Mouse (Mus musculus): ENCODE data around the gene Spon1. TPM values are rescaled to one million over a fixed set of nuclear protein-coding genes. Genes with fewer than 3 reads are reported as not detected.
A peak's percentile ranks its signal among the peaks of the same experiment; 100 is the strongest.

Spon1 gene
- polyA plus RNA-seq, 1 experiment from 2014 or later: 62.0 TPM

DNA sequence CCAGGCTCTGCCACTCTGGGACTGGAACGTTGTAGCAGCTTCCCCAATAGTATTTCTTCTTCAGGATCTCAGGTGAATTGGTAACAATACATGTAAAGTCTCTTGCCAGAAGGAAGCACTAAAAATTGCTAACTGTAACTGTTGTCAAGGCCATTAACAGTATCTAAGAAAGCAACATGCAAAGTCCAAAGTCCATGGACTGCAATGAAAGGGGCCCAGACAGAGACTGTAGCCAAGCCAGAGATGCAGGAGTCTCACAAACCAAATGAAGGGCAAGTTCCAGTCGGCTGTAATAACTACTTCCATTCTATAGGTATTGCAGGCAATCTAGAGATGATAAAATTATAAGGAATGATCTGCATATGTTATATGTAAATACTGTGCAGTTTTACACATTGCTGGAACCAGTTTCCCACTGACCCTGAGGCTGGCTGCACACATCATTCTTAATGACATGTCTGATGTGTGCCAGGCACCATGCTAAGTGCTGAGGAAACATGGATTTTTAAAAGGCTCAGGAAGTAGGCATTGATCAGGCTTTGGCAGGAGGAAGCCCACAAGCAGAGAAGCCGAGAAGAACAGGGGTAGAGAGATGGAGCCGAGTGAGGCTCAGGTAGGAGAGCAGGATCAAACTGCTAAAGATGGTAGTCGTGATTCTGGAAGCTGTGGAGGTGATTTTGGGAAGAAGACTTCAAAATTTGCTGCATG, 59.9 kb downstream of the Spon1 start:
- Histone ChIP-seq H3K4me3 (no peak overlapping the region), H3K27me3 (ENCODE audit: insufficient read depth, poor library complexity, severe bottlenecking) (no peaks in the 10 kb centered on the region), H3K27ac (peak overlapping the region; percentile 59), H3K4me1 (peaks cover 81% of the 10 kb centered on the region), H3K36me3 (no peaks in the 10 kb centered on the region), H3K9me3 (no peaks in the 10 kb centered on the region)
- DNase-seq (ENCODE audit: low spot score): no peak
- WGBS: 51% methylated on average over 5 of the region's 5 CpGs

DNA sequence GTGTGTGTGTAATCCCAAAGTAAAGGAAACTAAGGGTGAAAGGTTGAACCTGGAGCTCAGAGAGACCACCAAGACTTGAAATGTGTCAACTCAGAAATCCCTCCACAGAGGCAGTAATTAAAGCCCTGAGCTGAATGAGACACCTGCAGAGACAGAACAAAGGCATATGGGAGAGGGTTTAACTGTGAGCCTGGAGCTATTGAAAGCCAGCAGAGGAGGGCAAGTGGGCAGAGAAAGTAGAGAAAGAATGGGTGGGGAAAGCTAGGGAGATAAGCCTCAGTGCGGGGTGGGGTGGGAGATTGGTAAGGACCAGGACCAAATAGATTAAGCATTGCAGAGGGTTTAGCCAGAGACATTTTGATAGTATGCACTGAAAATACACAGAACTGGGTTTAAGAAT, 60.7 kb downstream of the Spon1 start:
- WGBS: 11% methylated on average over 1 of the region's 1 CpGs
- Histone ChIP-seq H3K27ac (peak overlapping the region; percentile 37; the same call in 1 of the 2 replicates), H3K27me3 (ENCODE audit: insufficient read depth, poor library complexity, severe bottlenecking) (no peaks in the 10 kb centered on the region), H3K4me3 (no peak overlapping the region), H3K9me3 (no peaks in the 10 kb centered on the region), H3K36me3 (no peaks in the 10 kb centered on the region), H3K4me1 (peaks cover 75% of the 10 kb centered on the region)
- no peak for DNase-seq (ENCODE audit: low spot score)

DNA sequence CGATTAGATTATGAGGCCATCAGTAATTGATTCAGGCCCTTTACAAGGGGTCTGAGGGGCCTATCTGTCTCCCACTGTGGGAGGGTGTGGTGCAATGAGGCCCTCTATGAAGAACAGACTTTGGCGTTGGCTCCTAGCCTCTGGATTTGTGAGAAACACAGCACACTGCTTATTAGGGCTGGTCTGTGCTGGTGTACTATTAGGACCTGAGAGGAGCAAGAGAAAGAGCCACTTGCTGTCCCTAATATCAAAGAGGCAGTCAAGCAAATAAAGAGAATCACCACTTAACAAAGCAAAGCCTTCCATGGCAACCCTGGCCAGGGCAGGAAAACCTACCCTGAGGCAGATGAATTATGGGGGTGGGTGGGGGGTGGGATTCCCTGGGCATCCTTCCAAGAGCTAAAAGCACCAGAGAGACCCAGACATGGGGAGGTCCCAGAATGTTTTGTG, 62.3 kb downstream of the Spon1 start:
- Histone ChIP-seq H3K36me3 (peaks cover 2% of the 10 kb centered on the region; the same call in 1 of the 2 replicates), H3K27ac (peak overlapping the region; percentile 47; the same call in 1 of the 2 replicates)

DNA sequence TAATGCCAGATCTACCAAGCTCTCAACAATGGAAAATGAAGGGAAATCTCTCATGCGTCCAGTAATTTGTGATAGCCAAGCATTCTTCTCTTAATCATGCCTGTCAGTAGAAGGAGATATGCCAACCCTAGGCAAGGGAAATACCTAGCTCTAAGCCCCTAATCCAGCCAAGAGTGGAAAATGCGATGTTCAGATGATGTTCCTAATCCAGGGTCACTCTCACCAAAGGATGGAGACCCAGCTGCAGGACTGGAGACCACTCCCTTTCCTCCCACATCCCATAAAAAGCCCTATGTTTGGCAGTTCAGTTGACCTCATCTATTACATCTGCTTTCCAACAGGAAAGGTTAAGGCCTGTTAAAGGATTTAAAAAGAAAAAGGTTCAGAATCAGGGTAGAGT, 62.8 kb downstream of the Spon1 start:
- Histone ChIP-seq H3K4me1 (peaks cover 63% of the 10 kb centered on the region), H3K27me3 (ENCODE audit: insufficient read depth, poor library complexity, severe bottlenecking) (no peaks in the 10 kb centered on the region), H3K27ac (no peak overlapping the region), H3K36me3 (peaks cover 5% of the 10 kb centered on the region; the same call in 1 of the 2 replicates), H3K4me3 (no peak overlapping the region), H3K9me3 (no peaks in the 10 kb centered on the region)
- DNase-seq (ENCODE audit: low spot score): no peak
- 65% methylated on average over 2 of the region's 2 CpGs for WGBS

More for the DNA sequence above, 62.3 kb downstream of the Spon1 start:
- no peak for DNase-seq (ENCODE audit: low spot score)
- H3K9me3 ChIP-seq: no peaks in the 10 kb centered on the region
- no peak overlapping the region for H3K4me3 ChIP-seq
- 48% methylated on average over 2 of the region's 2 CpGs for WGBS
- H3K4me1 ChIP-seq: peaks cover 68% of the 10 kb centered on the region
- no peaks in the 10 kb centered on the region for H3K27me3 ChIP-seq (ENCODE audit: insufficient read depth, poor library complexity, severe bottlenecking)

DNA sequence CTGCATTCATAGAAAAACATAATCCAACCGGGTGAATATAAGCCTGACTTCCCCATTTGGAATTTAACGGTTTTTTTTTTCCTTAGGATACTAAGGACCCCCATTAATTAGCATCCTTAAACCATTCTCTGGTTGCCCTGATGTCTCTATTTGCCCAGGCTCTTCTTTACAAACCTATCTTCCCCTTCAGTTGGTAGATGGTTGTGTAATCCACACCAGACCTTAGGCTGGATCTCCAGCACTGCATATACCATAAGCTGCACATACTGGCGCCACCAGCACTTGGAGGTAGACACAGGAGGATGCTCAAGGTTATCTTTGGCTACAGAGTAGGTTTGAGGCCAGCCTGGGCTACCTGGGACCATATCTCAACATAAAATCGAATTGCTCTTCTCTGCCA, 71.4 kb downstream of the Spon1 start:
- no peak overlapping the region for H3K27ac ChIP-seq
- no peaks in the 10 kb centered on the region for H3K27me3 ChIP-seq (ENCODE audit: insufficient read depth, poor library complexity, severe bottlenecking)
- no peak overlapping the region for H3K4me3 ChIP-seq
- DNase-seq (ENCODE audit: low spot score): no peak
- WGBS: 84% methylated on average over 4 of the region's 4 CpGs
- H3K9me3 ChIP-seq: no peaks in the 10 kb centered on the region
- H3K36me3 ChIP-seq: peaks cover 9% of the 10 kb centered on the region; the same call in 1 of the 2 replicates
- no peaks in the 10 kb centered on the region for H3K4me1 ChIP-seq

DNA sequence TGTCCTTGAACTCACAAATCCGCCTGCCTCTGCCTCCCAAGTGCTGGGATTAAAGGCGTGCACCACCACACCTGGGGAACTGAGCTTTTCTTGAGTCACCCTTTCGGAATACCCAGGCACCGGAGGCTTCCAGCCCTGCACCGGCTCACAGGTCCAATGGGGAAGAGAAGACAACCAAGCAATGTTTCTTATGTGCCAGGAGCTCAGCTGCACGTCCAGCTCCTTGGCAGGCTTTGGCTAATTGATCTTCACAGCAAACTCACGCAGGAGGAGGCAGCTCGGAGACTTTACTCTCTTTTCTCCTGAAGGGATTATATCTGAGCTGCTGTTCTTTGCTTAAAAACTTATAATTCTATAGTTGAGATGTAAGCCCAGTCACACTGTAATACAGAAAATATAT, 73.6 kb downstream of the Spon1 start:
- Histone ChIP-seq H3K4me3 (no peak overlapping the region), H3K4me1 (peaks cover 6% of the 10 kb centered on the region), H3K27ac (no peak overlapping the region), H3K36me3 (peaks cover 4% of the 10 kb centered on the region; the same call in 1 of the 2 replicates), H3K9me3 (no peaks in the 10 kb centered on the region), H3K27me3 (ENCODE audit: insufficient read depth, poor library complexity, severe bottlenecking) (no peaks in the 10 kb centered on the region)
- 83% methylated on average over 8 of the region's 8 CpGs for WGBS
- DNase-seq (ENCODE audit: low spot score): no peak

DNA sequence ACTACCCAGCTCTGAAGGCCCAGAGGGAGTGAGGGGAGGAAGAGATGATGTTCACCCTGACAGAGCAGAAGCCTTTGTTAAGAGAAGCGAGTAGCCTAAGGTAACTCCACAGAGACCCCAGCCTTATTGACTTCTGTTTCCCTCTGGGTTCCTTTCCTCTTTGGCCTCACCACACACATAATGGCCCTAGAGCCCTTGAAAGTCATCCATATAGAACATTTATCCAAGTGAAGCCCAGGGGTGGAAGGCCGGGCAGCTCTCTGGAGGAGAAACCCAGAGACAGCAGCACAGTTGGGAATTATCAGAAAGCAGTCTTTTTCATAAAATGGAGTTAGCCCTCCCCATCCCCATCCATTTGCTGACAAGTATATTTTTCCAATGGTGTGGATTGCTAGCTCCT, 75.7 kb downstream of the Spon1 start:
- 73% methylated on average over 2 of the region's 2 CpGs for WGBS
- Histone ChIP-seq H3K4me1 (peaks cover 16% of the 10 kb centered on the region), H3K9me3 (no peaks in the 10 kb centered on the region), H3K27ac (0 out of 2 replicates have a peak overlapping the region, but pooled peaks have one; percentile 3), H3K36me3 (peaks cover 4% of the 10 kb centered on the region; the same call in 1 of the 2 replicates), H3K27me3 (ENCODE audit: insufficient read depth, poor library complexity, severe bottlenecking) (no peaks in the 10 kb centered on the region), H3K4me3 (no peak overlapping the region)
- no peak for DNase-seq (ENCODE audit: low spot score)

DNA sequence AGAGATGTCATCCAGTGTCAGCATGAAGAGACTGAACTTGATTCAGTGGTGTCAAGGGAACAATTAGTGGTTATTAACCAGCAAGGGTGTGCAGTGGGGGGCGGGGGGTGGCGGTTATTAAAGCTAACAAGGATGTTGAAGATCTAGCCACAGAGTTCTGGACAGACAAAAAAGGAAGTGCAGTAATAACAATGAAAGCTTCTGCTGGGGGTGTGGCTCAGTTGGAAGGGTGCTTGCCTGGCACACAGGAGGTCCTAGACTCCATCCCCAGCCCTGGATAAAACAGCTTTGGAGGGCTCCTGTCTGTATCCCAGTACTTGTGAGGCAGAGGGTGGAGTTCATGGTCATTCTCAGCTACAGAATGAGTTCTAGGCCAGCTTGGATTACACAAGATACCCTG, 77.4 kb downstream of the Spon1 start:
- Histone ChIP-seq H3K4me1 (peaks cover 25% of the 10 kb centered on the region), H3K4me3 (no peak overlapping the region), H3K9me3 (no peaks in the 10 kb centered on the region), H3K27ac (no peak overlapping the region), H3K27me3 (ENCODE audit: insufficient read depth, poor library complexity, severe bottlenecking) (no peaks in the 10 kb centered on the region), H3K36me3 (no peaks in the 10 kb centered on the region)
- no peak for DNase-seq (ENCODE audit: low spot score)
- 94% methylated on average over 2 of the region's 2 CpGs for WGBS

DNA sequence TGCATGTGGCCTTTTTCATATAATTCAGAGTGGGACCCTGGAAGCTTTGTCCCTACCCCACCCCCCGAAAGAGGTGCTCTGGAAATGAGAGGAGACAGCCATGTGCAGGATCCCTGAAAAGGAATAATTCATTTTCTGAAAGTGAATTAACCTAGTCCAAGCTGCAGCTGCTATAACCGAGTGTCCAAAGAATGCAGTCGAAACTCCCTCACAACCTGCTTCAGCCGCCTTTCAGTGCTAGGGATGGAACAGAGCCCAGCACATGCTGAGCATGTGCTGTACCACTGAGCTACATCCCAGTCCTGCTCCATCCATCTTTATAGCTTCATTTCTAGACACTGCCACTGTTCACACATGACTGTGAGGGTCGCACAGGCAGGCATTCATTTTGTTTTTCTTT, 79.4 kb downstream of the Spon1 start:
- Histone ChIP-seq H3K4me3 (no peak overlapping the region), H3K27me3 (ENCODE audit: insufficient read depth, poor library complexity, severe bottlenecking) (no peaks in the 10 kb centered on the region), H3K9me3 (no peaks in the 10 kb centered on the region), H3K27ac (no peak overlapping the region), H3K36me3 (no peaks in the 10 kb centered on the region), H3K4me1 (peaks cover 25% of the 10 kb centered on the region)
- DNase-seq (ENCODE audit: low spot score): no peak
- WGBS: 76% methylated on average over 5 of the region's 5 CpGs

DNA sequence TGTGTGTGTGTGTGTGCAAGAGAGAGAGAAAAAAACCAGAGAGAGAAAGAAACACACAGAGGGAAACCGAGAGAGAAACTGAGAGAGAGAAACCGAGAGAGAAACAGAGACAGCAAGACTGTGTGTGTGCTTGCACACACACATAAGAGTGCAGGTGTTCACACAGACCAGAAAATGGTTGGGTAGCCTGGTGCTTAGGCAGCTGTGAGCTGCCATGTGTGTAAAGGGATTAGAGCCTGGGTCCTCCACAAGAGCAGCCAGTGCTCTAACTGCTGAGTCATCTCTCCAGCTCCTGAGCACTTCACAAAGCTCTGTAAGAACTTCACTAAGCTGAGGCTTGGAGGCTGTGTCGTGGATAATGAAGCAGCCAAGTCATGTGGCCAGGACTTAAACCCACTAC, 80.8 kb downstream of the Spon1 start:
- Histone ChIP-seq H3K4me3 (no peak overlapping the region), H3K36me3 (no peaks in the 10 kb centered on the region), H3K9me3 (no peaks in the 10 kb centered on the region), H3K4me1 (peaks cover 25% of the 10 kb centered on the region), H3K27ac (no peak overlapping the region), H3K27me3 (ENCODE audit: insufficient read depth, poor library complexity, severe bottlenecking) (no peaks in the 10 kb centered on the region)
- WGBS: 62% methylated on average over 3 of the region's 3 CpGs
- DNase-seq (ENCODE audit: low spot score): no peak

DNA sequence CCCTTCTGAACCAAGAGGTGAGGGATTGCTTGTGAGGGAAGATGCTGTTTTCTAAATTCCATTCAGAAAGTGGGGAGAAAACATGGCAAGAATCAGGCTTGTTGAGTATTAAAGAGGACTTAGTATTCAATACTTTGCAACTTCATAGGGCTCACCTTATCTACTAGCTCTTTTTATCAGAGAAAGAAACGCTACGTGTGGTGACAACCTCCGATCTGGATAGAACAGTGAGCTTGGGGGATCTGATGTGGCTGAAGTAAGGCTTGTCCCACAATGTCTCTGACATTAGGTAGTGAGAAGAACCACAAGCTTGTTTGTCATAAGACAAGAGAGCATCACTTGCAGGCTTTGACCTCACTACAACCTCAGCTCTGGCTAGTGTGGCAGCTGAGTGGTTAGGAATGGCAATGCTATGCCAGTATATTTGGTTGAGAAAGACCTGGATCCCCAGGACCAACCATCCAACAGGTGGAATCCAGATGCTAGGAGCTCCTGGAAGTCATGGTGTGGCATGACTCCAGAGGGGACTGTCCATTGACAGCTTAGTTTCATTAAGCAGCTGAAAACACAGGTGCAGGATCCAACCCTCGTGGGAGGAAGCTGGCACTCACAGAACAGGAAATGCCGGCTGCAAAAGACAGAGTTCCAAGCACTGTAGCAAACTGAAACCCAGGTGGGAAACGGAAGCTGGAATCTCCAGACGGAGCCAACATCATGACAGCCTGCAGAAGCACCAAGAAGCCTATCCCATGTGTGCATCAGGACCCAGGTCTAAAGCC, 81.4 kb downstream of the Spon1 start:
- no peaks in the 10 kb centered on the region for H3K36me3 ChIP-seq
- H3K4me3 ChIP-seq: no peak overlapping the region
- H3K4me1 ChIP-seq: peaks cover 25% of the 10 kb centered on the region
- H3K27me3 ChIP-seq (ENCODE audit: insufficient read depth, poor library complexity, severe bottlenecking): no peaks in the 10 kb centered on the region
- no peak for DNase-seq (ENCODE audit: low spot score)
- no peaks in the 10 kb centered on the region for H3K9me3 ChIP-seq
- WGBS: 64% methylated on average over 7 of the region's 7 CpGs
- H3K27ac ChIP-seq: no peak overlapping the region

DNA sequence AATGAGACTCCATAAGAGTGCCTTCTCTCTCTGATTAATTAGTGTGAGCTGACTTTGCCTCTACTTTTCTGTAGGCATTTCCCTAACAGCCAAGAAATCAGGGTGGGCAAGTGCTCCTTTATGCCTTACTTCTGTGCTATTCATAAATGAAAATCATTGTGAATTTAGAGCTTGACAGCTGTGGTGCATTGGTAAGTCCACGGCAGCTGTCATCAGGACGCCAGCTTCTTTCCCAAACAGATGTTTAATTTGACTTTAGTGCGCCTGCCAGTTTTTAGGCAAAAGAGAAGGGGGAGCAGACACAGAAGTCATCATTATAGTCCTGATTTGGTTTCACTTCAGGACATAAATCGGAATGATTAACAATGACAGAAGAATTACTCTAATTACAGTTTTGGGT, 84.6 kb downstream of the Spon1 start:
- Histone ChIP-seq H3K4me3 (no peak overlapping the region), H3K9me3 (no peaks in the 10 kb centered on the region), H3K27ac (no peak overlapping the region), H3K4me1 (peaks cover 22% of the 10 kb centered on the region), H3K27me3 (ENCODE audit: insufficient read depth, poor library complexity, severe bottlenecking) (no peaks in the 10 kb centered on the region), H3K36me3 (no peaks in the 10 kb centered on the region)
- DNase-seq (ENCODE audit: low spot score): no peak
- 69% methylated on average over 4 of the region's 4 CpGs for WGBS

DNA sequence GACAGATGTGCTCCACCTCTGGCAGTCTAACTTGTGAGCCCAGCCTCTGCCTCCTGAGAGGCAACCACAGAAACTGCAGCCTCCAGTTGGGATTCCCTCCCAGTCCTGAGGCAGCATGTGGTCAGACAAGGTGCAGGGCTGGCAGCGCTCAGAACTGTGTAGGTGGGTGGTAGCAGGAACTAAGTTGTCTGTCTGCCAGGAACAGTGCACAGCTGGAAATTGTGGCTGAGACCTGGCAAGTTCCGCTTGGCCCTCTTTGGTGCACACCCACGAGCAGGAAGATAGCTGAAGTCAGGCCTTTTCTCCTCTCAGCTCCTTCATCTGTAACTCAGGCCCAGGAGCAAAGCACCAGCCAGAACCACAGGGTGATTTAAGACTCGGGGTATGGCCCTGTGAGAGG, 89.6 kb downstream of the Spon1 start:
- Histone ChIP-seq H3K4me1 (peaks cover 8% of the 10 kb centered on the region; the same call in 1 of the 2 replicates), H3K27ac (no peak overlapping the region), H3K36me3 (no peaks in the 10 kb centered on the region), H3K4me3 (no peak overlapping the region), H3K27me3 (ENCODE audit: insufficient read depth, poor library complexity, severe bottlenecking) (no peaks in the 10 kb centered on the region), H3K9me3 (no peaks in the 10 kb centered on the region)
- no peak for DNase-seq (ENCODE audit: low spot score)
- WGBS: 77% methylated on average over 4 of the region's 4 CpGs
